Mouse (Mus musculus) spleen, embryonic (tissue): Measurements from ENCODE around the gene Gm45837.

Experiments used
- CTCF ChIA-PET: fragments of 350-600 bp; sonication (Branson Sonifier 250); formaldehyde crosslinking; loops from one replicate; lab custom pipeline; 2022; lab: Charles Lee

Gm45837 gene

GRCm38 (mm10) chr7:101461571-101461970, 50.9 kb downstream of the Gm45837 start:
- CTCF ChIA-PET = no interaction called here

GRCm38 (mm10) chr7:101462327-101463068, 51.8 kb downstream of the Gm45837 start:
- CTCF ChIA-PET = interaction anchor here (0.6 kb wide), 1 partner anchor 11 kb away, joined by 3 read pairs; no protein-coding TSS in a partner anchor

- CTCF ChIA-PET = interaction anchor here (0.6 kb wide), 1 partner anchor 9 kb away, joined by 6 read pairs; no protein-coding TSS in a partner anchor
Observed at GRCm38 (mm10) chr7:101463665-101464271, 53.1 kb downstream of the Gm45837 start.

- CTCF ChIA-PET = no interaction called here
Observed at GRCm38 (mm10) chr7:101464927-101465326, 54.2 kb downstream of the Gm45837 start.

- CTCF ChIA-PET = no interaction called here
Observed at GRCm38 (mm10) chr7:101465392-101465791, 54.7 kb downstream of the Gm45837 start.

GRCm38 (mm10) chr7:101465850-101466580, 55.3 kb downstream of the Gm45837 start:
- CTCF ChIA-PET = interaction anchor here (1.5 kb wide), 1 partner anchor 37 kb away, joined by 5 read pairs; no protein-coding TSS in a partner anchor

GRCm38 (mm10) chr7:101466581-101467081, 55.9 kb downstream of the Gm45837 start:
- CTCF ChIA-PET = interaction anchor here (0.6 to 1.5 kb wide), 5 partner anchors 9 to 53 kb away, joined by 3 to 9 read pairs (median 5); no protein-coding TSS in a partner anchor

- CTCF ChIA-PET = interaction anchor here (0.7 kb wide), 1 partner anchor 10 kb away, joined by 7 read pairs; no protein-coding TSS in a partner anchor
Observed at GRCm38 (mm10) chr7:101471423-101471822, 60.7 kb downstream of the Gm45837 start.

- CTCF ChIA-PET = interaction anchor here (0.7 kb wide), 2 partner anchors 8 to 10 kb away, joined by 6 to 7 read pairs; no protein-coding TSS in a partner anchor
Observed at GRCm38 (mm10) chr7:101471968-101472480, 61.3 kb downstream of the Gm45837 start.

- CTCF ChIA-PET = interaction anchor here (0.5 to 0.7 kb wide), 2 partner anchors 9 to 202 kb away, joined by 3 to 6 read pairs; no protein-coding TSS in a partner anchor
Observed at GRCm38 (mm10) chr7:101472598-101473558, 62.2 kb downstream of the Gm45837 start.

GRCm38 (mm10) chr7:101474399-101474811, 63.7 kb downstream of the Gm45837 start:
- CTCF ChIA-PET = interaction anchor here (0.8 kb wide), 1 partner anchor 14 kb away, joined by 4 read pairs; no protein-coding TSS in a partner anchor

- CTCF ChIA-PET = interaction anchor here (0.5 kb wide), 1 partner anchor 9 kb away, joined by 3 read pairs; no protein-coding TSS in a partner anchor
Observed at GRCm38 (mm10) chr7:101476028-101476427, 65.3 kb downstream of the Gm45837 start.

- CTCF ChIA-PET = no interaction called here
Observed at GRCm38 (mm10) chr7:101476493-101476892, 65.8 kb downstream of the Gm45837 start.

GRCm38 (mm10) chr7:101477200-101477599, 66.5 kb downstream of the Gm45837 start:
- CTCF ChIA-PET = no interaction called here

GRCm38 (mm10) chr7:101478099-101478498, 67.4 kb downstream of the Gm45837 start:
- CTCF ChIA-PET = no interaction called here

GRCm38 (mm10) chr7:101479841-101480240, 69.2 kb downstream of the Gm45837 start:
- CTCF ChIA-PET = interaction anchor here (0.6 kb wide), 1 partner anchor 9 kb away, joined by 6 read pairs; no protein-coding TSS in a partner anchor

GRCm38 (mm10) chr7:101480671-101481070, 70.0 kb downstream of the Gm45837 start:
- CTCF ChIA-PET = no interaction called here

- CTCF ChIA-PET = interaction anchor here (0.5 to 1.2 kb wide), 3 partner anchors 11 to 33 kb away, joined by 7 to 9 read pairs (median 7); no protein-coding TSS in a partner anchor
Observed at GRCm38 (mm10) chr7:101481872-101482498, 71.3 kb downstream of the Gm45837 start.

GRCm38 (mm10) chr7:101482499-101483081, 71.9 kb downstream of the Gm45837 start:
- CTCF ChIA-PET = interaction anchor here (0.5 to 1.3 kb wide), 3 partner anchors 16 to 34 kb away, joined by 3 to 9 read pairs (median 7); no protein-coding TSS in a partner anchor
